Mouse (Mus musculus) stomach, postnatal 0 days (tissue): ENCODE data around the gene Abcf2.

Source experiments
- CTCF ChIP-seq: IDR thresholded peaks from 2 replicates; pipeline ENCODE4 v1.5.1; 2016; ENCODE audit warnings: antibody characterized with exemption, low read depth, mild to moderate bottlenecking, moderate library complexity
- EP300 ChIP-seq: optimal IDR thresholded peaks from 2 replicates; pipeline ENCODE3; 2016; ENCODE audit warnings: antibody characterized with exemption

DNA sequence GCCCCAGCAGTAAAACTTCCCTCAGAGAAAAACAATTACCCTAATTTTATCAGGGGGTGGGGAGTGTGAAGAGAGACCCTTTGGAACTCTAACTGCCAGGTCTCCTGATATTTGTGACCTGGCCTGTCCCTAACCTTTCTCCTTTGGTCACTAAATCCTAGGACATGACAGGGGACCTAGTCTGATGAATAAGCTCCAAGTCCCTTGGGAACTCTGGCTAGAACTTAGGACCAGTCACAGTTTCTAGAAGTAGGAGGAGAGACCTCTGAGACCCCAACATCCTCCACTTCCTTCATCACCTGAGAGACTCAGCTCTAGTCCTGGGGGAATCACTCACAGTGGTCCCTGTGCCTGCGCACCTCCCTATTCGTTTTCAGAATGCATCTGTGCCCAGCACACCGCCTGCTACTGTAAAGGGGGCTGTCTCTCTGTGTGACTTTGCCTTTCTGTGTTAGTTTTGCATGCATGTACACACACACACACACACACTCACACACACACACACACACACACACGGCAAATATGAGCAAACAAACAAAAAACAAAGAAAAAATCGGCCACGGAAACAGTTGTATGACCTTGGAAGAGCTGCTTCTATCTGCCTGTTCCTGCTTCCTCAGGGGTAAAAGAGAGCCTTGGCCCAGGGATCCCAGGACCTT lies 28.2 kb upstream of the Abcf2 start:
- TF ChIP-seq CTCF (no peak), EP300 (no peak)
